Mouse (Mus musculus): ENCODE data around the gene Gpatch2.

DNA sequence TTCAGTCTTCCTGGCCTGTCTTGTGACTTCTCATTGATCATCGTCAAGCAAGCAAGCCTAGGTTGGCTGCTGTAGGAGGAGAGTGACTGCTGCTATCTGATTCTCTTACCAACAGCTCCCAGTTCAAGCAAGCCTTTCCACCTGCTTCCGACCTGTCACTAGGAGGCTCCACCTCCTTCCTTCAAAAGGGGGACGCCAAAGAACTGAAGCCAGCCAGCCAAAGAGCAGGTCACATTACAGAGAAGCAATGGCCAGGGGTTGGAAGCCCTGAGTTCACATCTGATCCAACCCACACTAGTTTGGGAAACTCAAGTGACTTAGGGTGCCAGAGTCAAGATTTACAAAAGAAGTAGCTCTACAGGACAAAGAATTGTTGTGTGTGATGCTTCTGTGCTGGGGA, 144.9 kb downstream of the Gpatch2 start:
- TF ChIP-seq POLR2A (IDR thresholded peaks at IDR 0.05; ENCODE audit: borderline replicate concordance, control insufficient read depth, low read depth, low read length) (no peak), CTCF (IDR thresholded peaks at IDR 0.05; ENCODE audit: control insufficient read depth, insufficient read depth, low read length) (no peak)

Measured in bone marrow, adult 2 months (tissue).